Mouse (Mus musculus): ENCODE data around the gene Ccl1.

The Ccl1 gene

DNA sequence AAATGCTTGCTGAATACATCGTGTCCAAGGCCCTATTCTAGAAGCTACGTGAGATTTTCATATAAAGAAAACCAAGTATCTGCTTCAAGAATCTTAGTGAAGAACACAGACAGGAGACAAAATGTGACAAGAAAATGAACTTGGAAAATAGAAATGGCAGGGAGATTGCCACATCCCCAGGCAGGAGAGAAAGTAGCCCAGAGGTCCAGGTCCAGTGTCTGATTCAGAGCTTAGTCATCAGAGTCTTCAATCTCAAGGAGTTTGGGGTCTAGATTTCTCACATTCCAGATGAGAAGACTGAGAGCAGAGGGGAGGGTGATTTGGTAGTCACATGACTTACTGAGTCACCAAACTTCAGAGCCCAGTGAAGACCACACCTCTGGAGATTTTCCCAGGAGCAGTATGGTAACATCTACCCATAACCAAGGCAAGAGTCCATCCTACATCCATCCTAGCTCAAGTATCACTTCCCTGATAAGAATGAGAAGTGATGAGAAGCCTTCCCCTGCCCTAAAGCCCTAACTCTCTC is 98.5 kb downstream of the Ccl1 start:
- DNase-seq (ENCODE audit: low read depth, low spot score) = no peak

DNA sequence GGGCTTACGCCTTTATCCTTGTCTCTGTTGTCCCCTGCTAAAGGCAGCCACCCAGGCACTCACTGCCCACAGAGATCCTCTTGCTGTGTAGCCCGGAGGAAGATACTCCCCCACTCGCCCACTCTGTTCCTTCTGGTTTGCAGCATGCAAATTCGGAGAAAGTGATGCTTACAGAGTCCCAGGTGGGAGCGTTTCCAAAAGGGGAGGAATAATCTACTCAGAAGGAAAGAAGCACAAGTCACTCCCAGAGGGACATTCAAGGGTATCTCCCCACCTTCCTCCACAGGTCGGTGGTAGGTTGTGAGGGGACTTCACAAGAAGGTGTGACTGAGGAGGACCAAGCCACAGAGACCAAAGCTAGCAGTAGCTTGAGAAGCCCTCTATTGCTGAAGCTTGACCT is 100.3 kb downstream of the Ccl1 start:
- DNase-seq (ENCODE audit: low read depth, low spot score) = no peak

DNA sequence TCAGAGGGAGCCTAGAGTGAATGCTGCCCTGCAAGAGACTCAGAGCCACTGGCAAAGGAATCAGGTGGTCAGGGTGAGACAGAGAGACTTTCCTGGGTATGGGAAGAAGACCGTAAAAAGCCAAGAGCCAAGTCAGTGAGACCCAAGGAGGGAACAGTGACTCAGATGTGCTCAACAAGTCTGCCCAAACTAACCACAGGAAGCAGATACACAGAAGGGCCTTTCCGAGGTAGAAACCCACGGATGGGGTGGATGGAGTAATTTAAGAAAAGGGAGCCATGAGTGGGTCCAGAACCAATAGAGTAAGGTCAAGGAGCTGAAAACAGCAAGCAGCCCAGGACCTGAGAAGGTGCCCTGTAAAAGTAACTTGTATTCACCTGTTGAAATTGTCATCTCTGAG is 101.8 kb downstream of the Ccl1 start:
- DNase-seq (ENCODE audit: low read depth, low spot score) = no peak

DNA sequence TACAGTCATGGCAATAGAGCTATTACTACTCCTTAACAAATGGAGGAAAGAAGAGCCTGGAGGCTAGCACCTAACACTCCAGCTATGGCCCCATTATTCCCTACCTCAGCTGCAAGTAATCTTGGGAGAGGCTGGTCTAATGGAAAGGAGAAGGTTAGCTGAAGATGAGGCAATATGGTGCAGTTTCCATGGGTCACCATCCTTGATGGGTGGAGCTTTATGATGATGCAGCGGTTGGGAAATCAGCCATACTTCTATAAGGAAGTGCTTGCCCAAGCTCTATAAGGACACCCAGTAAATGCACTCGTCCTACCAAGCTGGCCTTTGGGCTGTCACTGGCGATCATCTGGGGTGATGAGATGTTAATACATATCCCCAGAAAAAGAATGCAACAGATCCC is 107.7 kb downstream of the Ccl1 start:
- no peak for DNase-seq (ENCODE audit: low read depth, low spot score)

DNA sequence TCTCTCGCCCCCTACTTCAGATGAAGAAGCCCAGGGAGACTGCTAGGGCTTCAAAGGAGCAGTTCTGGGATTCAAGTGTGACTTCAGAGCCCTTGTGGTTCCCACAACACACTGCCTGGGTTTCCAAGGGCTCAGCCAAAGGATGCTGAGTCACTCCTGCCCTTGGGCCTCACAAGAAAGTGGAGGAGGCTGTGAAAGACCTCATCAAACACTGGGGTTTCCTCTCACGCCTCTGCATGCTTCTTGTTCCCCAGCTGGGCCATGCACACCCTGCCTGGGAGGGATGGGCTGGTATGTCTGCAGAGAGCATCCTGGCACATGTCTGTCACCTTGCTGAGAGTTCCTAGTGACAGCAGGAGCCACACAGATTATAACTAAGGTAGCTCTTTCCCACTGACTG is 110.5 kb downstream of the Ccl1 start:
- DNase-seq (ENCODE audit: low read depth, low spot score) = no peak

DNA sequence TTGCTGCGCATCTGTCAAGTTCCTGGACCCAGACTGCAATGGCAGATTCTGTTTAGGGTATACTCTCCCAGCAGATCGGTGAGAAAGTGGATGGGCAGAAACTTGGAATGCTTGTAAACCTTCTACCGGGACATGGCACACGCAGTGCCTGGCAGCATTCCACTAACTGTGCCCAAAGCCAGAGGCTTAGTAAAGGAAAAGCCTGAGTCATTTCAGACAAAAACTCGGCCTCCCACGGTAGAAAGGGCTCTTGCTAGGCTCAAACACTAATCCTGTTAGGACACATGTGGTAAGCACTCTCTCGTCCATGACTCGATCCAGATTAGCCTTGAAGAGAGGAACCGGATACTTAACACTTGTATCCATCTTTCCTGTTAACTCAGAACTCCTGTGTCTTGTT is 111.7 kb downstream of the Ccl1 start:
- no peak for DNase-seq (ENCODE audit: low read depth, low spot score)

DNA sequence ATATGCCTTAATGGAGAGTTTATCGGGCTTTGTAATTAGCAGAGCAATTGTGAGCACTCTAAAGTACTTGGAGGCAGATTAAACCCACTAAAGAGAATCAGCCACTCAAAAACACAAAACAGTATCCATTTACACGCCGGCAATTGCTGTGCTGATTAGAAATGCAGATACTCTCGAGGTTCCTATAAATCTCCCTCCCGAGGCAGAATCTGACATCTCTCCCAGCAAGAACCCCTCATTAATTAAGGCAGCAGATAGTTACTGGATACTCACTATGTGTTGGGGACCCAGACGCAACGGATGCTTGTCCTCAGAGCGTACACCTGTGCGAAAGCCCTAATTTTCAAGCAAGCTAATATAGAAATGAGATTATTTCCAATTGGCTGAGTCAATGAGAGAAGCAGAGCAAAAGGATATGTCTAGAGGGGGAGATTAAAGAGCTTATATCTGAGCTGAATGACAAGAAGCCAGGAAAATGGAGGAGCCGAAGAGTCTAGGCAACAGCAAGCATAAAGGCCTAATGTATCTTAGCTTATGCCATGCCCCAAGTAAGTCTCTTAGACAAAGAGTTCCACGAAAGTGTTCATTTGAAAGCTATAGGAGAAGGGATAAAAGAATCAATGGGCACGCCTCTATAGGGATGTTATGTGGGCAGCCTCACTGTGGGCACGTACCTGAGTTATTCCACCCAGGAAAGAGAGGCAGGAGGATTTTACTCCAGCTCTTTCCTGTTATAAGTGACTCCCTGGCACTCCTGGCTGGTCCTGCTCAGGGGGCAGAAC is 115.5 kb downstream of the Ccl1 start:
- DNase-seq (ENCODE audit: low read depth, low spot score) = no peak

DNA sequence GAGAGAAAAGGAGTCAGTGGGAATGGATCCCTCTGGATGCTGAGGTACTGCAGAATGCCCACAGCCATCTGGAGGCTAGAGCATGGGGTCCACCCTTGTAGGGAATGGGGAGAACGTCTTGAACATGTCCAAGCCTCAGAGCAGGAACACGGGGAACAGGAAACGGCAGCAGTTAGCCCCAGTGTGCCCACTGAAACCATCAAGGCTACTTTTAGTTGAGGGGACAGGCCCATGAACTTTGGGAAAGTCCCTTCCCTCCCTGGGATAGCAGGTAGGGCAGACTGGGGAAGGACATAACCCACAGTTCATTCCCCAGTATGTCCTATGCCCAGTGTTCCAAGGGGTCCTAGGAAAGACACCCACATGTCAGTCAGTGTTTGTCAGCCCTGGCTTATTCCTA is 119.8 kb downstream of the Ccl1 start:
- DNase-seq (ENCODE audit: low read depth, low spot score) = no peak

DNA sequence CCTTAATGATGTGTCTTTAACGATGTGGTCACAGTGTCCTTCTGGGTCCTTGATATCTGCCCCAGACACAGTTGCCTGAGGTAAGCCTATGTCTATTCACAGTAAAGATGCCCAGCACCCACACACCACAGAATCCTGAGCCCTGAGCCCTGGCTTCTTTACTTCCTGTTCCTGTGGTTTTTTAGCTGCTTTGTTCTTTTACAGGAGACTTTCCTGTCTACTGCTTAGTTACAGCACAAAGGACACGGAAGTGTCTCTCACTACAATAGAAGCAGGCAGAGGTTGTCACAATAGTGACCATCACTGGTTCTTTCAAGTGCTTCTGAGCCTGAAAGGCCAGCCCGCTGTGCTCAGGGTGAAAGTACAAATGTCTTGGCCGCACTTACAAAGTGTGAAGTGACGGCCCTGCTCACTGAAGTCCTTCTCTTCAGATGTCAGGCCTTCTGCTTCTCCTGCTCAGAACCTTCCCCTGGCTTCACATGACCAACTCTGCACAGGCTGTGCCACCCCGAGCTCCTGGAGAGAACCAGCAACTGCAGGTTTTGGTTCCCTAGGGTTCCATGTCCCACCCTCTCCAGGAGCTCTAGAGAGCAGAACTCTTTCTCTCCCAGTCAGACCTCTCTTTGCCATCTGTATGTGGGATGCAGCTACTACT is 122.1 kb downstream of the Ccl1 start:
- no peak for DNase-seq (ENCODE audit: low read depth, low spot score)

DNA sequence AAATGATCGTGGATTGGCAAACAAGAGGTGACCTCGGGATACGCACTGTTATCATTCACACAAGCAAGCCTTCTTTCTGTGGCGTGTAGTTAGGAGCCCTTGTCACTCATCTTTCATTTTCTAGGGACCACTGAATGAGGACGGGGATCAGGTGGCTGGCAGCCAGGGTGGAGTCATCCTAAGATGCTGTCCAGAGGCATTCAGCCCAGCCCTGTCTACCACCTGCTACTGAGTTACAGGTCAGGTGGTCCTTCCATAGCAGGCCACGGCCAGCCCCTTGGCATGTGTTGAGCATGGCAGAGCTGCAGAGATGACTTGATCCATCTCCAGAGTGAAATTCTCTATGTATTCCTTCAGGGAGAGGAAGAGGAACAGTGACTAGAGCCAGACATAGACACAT is 123.1 kb downstream of the Ccl1 start:
- no peak for DNase-seq (ENCODE audit: low read depth, low spot score)

DNA sequence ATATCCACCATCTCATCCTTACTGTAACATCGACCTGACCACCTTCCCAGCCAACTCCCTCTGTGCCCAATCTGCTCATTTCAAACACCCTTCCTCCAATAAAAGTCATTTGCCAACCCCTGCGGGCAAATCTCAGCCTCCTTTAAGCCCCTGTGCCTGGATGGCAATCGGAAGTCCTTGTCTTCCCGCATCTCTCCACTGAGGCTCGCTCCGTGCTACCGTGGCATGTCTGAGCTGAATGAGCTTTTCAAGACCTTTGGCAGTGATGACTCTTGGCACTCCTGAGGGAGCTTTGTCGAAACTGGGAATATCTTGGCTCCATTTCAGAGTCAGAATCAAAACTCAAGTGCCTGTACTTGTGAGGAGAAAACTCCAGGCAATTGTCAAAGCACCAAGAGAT is 124.2 kb downstream of the Ccl1 start:
- no peak for DNase-seq (ENCODE audit: low read depth, low spot score)

DNA sequence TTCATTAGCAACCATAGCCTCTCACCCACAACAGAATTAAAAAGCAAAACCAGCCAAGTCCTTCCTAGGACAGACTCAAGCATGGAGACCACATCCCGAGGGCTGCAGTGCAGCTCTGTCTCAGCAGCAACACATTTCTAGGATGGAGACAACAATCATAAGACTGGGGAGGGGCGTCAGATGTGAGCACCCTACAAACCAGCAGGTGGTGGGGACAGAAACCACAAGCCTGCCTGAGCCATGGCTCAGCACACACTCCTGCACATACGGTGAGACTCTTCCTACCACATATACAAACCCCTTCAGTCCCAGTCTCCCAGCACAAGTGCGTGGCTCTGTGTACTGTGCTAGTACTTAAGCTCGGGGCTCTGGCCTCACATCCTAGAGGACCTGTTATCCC is 127.3 kb downstream of the Ccl1 start:
- DNase-seq (ENCODE audit: low read depth, low spot score) = no peak

DNA sequence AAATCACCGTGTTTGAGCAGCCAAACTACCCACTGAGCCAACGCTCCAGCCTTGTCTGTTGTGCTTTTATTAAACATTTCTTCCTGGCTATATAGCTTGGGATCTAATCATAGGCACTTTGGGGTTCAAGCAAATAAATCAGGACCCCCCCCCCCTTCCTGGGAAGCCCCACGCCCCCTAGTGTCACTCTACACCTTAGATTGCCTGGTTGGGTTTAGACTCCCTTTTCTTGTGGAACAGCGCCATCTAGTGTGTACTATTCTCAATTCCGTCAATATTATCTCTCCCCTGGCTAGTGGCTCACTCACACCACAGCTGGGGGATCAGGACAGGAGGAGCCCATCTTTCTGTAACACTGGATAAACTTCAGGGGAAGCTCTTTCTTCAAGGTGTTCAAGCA is 127.8 kb downstream of the Ccl1 start:
- peak; percentile 59 for DNase-seq (ENCODE audit: low read depth, low spot score)

DNA sequence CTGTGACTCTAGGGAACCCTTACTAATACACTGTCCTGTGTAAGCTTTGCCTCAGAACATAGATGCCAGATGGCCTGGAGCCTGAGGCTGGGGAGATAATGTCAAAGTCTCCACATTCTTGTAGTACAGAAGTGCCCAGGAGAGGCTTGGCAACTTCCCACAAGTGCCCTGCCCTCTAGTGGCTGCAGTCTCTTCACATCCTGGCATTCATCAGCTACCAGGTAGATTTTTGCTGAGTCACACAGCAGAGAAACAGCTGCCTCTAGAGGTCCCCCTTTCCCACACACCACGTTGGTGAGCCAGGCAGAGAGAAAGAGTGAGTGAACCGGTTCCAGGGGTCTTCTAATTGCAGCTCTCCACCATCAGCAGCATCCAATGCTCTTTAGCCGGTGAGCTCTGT is 130.7 kb downstream of the Ccl1 start:
- DNase-seq (ENCODE audit: low read depth, low spot score) = peak; percentile 83

DNA sequence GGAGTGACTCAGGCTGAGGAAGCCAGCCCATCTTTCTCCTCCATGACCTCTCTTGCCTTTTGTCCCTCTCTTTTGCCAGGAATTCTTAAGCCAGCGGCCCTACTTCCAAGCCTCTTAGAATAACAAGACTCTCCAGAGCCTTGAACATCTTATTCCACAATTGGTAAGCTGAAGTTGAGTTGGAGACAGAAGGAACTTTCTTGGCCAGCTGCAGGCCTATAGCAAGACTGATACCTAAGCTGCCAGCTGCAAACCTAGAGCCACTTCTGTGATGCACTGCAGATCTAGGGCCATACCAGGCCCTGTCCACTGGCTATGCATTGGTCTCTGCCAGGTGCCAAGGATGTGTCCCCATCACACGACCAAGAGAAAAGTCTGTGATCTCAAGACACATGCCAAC is 132.0 kb downstream of the Ccl1 start:
- no peak for DNase-seq (ENCODE audit: low read depth, low spot score)

DNA sequence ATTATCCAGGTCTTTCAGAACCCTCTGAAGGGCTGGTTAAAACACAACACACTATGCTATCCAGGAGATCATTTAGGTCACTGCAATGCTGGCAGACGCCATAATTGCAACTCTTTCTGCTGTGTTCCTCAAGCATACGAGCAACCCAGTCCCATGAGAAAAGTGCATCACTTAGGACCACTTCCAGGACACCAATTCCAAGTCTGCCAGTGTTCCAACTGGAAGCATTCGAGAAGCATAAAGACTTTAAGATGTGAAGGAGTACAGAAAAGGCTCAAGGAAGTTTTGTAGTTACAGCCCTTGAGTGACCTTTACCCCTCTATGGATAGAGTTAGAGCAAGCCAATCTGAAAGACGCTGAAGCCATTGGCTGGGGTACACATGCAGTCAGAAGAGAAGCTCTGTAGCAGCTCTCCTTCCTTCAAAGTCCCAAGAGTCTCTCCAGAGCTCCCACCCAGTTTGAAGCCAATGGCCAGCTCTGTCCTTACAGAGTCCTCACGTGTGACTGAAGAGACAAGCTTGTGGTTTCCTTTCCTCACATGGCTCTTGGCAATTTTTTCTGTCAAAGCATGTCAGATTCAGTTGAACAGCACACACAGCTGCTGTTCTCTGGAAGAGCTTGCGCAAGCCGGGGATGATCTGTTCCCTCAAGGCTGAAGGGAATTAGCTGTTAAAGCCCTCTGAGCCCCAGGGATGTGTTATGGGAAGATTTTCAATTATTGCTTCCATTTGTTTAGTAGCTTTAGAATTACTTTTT is 134.0 kb downstream of the Ccl1 start:
- DNase-seq (ENCODE audit: low read depth, low spot score) = no peak

DNA sequence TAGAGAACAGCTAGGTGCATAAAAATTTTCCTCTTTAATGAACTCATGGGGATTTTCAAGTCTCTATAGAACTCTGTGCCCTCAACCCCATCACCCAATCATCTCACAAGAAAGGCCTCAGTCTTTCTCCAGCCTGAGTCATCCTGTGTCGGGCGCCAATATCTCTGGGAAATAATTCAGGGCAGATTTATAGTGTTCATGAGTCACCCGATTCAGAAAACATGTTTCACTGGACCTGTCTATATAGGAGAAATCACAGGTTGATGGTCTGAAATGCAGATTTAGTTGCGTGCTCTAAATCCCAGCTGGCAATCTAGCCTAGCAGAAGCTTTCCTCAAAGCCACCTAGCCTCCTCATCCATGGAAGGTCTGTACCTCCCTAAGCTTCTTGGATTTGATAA is 136.0 kb downstream of the Ccl1 start:
- no peak for DNase-seq (ENCODE audit: low read depth, low spot score)

DNA sequence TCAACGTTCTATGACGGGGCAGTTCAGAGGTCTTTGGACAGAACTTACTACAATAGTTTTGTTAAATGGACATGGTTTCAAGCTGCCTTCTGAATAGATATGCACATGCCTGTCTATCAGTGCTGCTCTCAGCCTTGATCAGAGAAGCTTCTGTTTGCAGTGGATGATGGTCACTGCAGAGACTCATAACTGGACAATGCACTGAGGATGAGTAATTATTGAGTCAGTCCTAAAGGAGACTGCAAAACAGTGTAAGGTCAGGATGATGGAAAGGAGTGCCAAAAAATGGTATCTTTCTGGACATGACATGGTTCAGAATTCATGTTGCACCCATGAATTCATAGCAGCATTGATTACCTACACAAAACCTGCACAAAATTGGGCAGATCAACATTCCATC is 137.2 kb downstream of the Ccl1 start:
- no peak for DNase-seq (ENCODE audit: low read depth, low spot score)

DNA sequence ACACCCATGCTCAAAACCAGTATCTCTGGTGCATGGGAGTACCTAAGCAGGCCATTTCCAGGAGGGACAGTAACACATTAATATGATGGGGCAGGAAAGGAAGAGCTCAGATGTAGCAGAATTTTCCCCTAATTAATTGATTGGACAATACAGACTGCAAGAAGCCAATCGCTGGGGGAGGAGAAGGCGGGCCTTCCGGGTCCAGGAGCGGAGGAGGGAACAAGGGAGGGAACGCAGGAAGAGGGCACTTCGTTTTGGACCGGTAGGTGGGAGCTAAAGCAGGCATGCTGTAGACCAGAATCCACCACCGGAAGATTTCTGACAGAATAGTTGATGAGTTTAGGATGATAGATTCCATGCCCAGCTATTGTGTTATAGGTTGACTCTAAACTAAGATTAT is 142.2 kb downstream of the Ccl1 start:
- DNase-seq (ENCODE audit: low read depth, low spot score) = no peak

DNA sequence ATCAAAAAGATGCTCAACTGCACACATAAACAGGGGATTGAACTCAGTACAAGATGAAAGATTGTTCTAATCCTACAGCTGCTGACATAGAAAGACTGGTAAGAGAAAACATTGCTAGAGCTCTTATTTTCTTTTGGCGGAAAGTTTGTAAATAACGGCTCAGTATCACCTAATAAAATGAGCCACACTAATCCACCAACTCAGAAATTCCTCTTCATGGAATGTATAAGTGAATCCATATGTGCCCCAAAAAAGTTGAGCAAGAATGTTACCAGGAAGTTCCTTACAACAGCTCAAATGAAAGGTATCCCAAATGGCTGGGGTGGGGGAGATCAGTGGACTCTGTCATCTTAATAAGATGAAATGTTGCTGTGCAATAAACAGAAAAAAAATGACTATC is 146.4 kb downstream of the Ccl1 start:
- DNase-seq (ENCODE audit: low read depth, low spot score) = no peak

DNA sequence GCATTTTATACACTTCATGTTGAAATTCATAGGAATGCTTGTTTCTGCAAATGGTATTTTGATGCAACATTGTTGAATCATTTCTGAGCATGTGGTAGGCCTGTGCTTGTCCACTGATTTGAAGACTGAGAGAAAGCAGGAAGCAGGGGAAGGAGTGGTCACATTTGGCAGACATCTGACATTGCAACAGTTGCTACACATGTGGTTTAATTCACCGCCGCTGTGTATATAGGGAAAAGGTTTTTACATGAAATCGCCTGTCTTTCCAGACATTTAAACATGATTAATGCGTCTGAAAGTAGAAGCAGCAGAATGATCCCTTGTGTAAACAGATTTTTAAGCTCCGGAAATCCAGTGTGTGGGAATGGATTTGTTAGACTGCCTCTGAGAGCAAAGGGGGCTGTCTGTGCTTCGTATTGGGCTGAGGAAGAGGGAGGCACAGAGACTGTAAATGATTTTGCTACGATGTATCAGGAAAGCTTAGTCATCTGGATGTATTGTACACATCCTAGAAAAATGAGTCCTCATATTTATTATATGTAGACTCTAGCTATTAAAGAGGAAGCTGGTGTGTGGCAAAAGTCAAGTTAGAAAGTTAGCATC is 165.9 kb downstream of the Ccl1 start:
- DNase-seq (ENCODE audit: low read depth, low spot score) = no peak

DNA sequence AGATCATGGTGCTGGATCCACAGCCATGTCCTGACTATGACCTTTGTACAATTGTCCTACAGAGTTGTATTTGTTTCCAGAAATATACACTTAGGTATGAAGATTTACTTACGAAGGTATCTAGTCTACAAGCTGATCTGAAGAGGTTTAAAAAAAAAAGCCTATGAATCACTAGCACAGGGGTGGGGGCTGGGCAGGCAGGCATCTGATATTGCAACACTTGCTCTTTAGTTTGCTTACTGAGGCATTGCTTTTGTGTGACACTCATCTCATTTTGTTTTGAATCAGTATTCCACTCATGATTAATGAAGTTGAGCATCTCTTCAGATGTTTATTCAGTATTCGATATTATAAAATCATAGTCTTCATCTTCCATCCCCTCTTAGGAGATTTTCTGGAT is 169.3 kb downstream of the Ccl1 start:
- no peak for DNase-seq (ENCODE audit: low read depth, low spot score)

All from A20 (cell line).